Mouse (Mus musculus) erythroblast, embryonic 14.5 days (primary cell): ENCODE measurements at regions not wholly inside any gene's neighbourhood (a gene's known extent, or its start where the extent isn't known, plus 50 kb on each side); places are given as distances from the start of the nearest gene placed in this dataset.

Experiments used
- GATA1 ChIP-seq: IDR thresholded peaks from 2 replicates; pipeline ENCODE4 v1.6.1; 2012; ENCODE audit warnings: low read length, inconsistent platforms, mixed read lengths
- TAL1 ChIP-seq: IDR thresholded peaks from 3 replicates; pipeline ENCODE4 v1.6.1; 2012; ENCODE audit warnings: low read length, inconsistent platforms, mixed read lengths

GRCm38 (mm10) chr2:45222213-45222612, 105.0 kb upstream of the Zeb2 start:
- TF ChIP-seq GATA1 (no peak), TAL1 (no peak)
